Mouse (Mus musculus): Measurements from ENCODE around the gene Trdmt1. TPM values are rescaled to one million over a fixed set of nuclear protein-coding genes. Genes with fewer than 3 reads are reported as not detected.
"Not testable (repeated sequence)": the region's sequence is repeated elsewhere in the genome, so short reads cannot be mapped to it uniquely, and the experiment has no call there.

Trdmt1 gene
- total RNA-seq (2014; fragmentation: Nextera tagmentation) (7.0 and 17.3 TPM in 2 replicates), total RNA-seq (2017) (9.3 and 14.4 TPM in 2 replicates)

DNA sequence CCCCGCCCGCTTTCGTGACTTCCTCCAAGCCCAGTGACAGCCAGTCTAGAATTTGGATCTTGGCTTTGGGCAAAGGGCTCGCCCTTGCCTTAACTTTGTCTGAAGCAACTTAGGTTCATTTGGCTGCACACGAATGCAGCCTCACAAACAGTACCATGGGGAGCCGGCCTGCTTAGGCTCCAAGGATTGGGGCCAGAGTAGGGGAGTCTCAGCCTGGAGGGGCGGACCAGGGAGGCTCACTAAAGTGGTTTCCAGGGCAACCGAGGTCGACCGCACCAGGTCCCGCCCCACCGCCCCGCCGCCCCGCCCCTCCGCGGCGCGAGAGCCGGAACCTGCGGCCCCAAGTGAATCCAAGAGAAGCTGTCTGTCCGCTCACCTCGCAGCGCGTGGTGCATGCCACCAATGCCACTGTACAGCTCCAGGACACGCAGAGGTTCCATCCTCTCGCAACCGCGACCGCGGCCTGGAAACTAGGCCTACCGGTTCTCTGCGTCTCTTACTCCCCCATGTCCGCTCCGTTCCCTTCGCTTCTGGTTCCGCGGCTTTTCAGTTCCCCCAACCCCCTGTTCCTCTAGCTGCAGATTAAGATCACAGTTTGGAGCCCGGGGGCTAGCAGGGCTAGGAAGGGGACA is at the start of gene Trdmt1:
Gene Trdmt1 (minus strand): TSS at position 476 of the 632 bp plus-strand sequence.
- ATAC-seq (replicated peaks; ENCODE audit: low FRiP score, low TSS enrichment, poor library complexity, severe bottlenecking), result peak; percentile 96

DNA sequence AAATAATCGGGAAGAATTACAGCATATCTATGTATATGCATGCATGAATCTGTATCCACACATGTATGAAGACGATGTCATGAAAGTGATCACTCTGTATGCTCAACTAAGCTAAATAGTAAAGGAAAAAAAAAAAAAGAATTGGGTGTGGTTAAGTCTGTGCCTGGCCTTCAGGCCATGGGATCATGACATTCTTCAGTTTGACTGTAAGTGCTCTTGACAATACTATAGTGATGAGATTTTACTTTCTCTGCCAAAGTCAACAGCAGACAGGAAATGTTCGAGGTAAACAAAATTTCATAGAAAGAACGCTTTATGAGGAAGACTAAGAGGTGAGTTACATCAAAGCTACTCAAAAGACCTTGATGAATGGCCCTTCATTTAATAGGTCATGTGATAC is 48.9 kb upstream of the Trdmt1 start:
- no peak for ATAC-seq (replicated peaks; ENCODE audit: low FRiP score, low TSS enrichment, poor library complexity, severe bottlenecking)

DNA sequence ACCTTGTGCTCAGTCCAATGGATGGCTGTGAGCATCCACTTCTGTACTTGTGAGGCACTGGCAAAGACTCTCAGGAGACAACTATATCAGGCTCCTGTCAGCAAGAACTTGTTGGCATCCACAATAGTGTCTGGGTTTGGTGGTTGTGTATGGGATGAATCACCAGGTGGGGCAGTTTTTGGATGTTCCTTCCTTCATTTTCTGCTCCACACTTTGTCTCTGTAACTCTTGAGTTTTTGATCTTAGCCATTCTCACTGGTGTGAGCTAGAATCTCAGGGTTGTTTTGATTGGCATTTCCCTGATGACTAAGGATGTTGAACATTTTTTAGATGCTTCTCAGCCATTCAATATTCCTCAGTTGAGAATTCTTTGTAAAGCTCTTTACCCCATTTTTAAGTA is 39.3 kb upstream of the Trdmt1 start:
- not testable (repeated sequence) for ATAC-seq (replicated peaks; ENCODE audit: low FRiP score, low TSS enrichment, poor library complexity, severe bottlenecking)

DNA sequence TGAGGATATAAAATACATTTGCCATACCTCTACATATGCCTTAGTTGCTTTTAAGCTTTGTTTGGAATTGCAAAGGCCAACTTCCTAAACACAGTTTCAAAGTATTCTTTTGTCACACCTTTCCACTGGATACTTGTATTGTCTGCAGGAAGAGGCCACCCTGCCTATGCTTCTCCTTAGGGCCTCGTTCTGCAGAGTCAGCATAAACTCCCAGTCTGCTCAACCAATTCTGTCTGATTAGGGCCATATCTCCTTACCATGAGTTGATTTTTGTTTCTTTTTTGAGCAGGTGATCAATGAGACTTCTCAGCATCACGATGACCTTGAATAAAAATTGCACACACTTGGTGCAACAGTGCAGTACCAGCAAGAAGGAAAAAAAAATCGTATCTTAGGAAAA is 37.7 kb upstream of the Trdmt1 start:
- ATAC-seq (replicated peaks; ENCODE audit: low FRiP score, low TSS enrichment, poor library complexity, severe bottlenecking), result no peak

DNA sequence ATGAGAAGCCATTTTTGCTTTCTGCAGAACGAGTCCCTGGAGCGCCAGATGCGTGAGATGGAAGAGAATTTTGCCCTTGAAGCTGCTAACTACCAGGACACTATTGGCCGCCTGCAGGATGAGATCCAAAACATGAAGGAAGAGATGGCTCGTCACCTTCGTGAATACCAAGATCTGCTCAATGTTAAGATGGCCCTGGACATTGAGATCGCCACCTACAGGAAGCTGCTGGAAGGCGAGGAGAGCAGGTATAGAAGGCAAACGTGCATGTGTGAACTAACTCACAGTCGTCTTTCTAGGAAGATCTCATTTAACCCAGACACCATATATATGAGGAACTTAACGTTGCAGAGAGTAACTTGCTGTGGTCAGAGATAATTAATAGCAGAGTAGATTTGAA is 35.5 kb upstream of the Trdmt1 start:
- ATAC-seq (replicated peaks; ENCODE audit: low FRiP score, low TSS enrichment, poor library complexity, severe bottlenecking), result peak; percentile 79

DNA sequence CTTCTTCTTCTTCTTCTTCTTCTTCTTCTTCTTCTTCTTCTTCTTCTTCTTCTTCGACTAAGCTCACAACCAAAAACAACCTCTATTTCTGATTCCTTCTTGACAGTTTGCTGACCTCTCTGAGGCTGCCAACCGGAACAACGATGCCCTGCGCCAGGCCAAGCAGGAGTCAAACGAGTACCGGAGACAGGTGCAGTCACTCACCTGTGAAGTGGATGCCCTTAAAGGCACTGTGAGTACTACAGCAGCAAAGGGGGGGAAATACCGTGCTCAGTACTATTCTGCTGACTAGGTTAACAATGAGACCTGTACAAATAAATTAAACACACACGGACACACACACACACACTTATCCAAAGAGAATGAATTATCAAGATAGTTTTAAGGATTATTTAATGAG is 34.8 kb upstream of the Trdmt1 start:
- no peak for ATAC-seq (replicated peaks; ENCODE audit: low FRiP score, low TSS enrichment, poor library complexity, severe bottlenecking)

DNA sequence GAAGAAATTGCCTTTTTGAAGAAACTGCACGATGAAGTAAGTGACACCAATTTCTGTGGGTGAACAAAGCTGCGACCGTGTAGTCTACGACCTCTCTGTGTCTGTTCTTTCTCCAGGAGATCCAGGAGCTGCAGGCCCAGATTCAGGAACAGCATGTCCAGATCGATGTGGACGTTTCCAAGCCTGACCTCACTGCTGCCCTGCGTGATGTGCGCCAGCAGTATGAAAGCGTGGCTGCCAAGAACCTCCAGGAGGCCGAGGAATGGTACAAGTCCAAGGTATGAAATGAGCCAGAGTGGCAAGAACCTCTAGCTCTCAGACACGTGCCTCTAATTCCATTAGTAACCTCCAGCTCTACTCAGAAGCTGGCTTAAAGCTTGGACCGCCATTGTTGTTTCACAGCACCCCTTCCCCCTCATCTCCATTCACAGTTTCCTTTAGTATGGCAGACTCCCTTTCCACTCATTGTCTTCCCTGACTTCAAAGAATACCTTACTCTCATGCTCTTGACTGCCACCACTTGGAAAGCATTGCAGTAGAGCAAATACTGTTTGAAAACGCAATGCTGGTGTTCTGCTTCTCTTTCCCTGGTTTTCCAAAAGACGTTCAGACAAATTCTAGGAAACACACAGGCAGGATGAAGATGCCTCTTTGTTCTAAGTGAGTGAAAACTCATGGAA is 34.1 kb upstream of the Trdmt1 start:
- no peak for ATAC-seq (replicated peaks; ENCODE audit: low FRiP score, low TSS enrichment, poor library complexity, severe bottlenecking)

DNA sequence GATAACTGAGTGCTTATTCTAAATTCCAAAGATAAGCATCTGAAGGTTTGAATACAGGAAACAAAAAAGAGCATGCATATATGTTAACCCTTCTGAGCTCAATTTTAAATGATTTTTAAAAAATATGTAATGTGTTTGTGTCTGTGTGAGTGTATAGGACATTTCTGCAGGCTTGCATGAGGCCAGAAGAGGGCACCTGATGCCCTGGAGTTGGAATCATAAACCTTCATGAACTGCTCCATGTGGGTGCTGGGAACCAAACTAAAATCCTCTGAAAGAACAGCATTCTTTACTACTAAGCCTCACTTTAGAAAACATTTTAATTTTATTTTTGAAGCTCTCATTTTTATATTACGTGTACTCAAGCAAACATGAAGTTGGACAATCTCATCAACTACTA is 32.9 kb upstream of the Trdmt1 start:
- no peak for ATAC-seq (replicated peaks; ENCODE audit: low FRiP score, low TSS enrichment, poor library complexity, severe bottlenecking)

DNA sequence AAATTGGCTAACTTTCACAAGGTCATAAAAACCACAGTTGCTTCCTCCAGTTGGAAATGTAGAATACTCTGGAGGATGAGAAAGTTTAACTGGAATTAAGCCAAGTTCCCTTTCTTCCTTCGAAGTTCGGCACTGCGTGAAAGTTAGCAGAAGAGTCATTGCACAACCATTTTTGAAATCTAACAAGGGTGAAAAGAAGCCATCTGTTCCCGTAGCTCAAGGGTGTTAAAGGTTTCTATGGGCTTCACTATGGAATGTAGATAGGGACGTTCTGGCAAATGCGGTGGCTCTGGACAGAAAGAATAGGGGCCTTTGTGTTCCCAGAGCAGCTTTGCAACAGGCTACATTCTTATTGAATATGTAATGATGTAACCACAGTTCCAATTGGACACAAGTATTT is 31.5 kb upstream of the Trdmt1 start:
- ATAC-seq (replicated peaks; ENCODE audit: low FRiP score, low TSS enrichment, poor library complexity, severe bottlenecking), result no peak

DNA sequence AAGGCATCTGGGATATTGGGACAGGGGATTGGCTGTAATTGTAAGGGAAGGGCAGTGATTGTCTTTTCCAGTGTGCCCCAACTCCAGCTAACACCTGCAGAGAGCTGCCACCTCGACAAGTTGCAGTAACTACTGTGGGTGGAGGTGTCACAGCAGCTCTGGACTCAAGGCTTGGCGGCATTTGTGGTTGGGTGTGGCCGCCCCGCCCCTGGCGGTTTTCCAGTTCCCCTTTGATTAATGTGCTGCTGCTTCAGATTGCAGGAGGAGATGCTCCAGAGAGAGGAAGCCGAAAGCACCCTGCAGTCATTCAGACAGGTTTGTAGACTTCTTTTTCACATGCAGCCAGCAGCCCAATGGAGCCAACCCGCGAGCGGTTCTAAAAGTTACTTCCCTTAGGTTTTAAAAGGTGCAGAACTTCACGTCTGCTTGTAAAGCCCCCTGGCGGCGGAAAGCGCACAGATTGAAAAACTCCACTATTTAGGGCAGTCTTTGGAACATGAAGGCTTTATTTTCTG is 30.9 kb upstream of the Trdmt1 start:
- peak; percentile 33 for ATAC-seq (replicated peaks; ENCODE audit: low FRiP score, low TSS enrichment, poor library complexity, severe bottlenecking)

DNA sequence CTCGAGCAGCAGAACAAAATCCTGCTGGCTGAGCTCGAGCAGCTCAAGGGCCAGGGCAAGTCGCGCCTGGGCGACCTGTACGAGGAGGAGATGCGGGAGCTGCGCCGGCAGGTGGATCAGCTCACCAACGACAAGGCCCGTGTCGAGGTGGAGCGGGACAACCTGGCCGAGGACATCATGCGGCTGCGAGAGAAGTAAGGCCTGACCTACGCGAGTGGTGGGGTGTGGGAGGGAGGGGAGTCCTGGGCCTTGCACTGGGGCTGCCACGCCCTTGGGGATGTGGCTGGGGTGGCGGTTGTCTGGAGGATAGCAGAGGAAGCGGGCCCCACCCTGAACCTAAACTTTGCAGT is 30.3 kb upstream of the Trdmt1 start:
- peak; percentile 65 for ATAC-seq (replicated peaks; ENCODE audit: low FRiP score, low TSS enrichment, poor library complexity, severe bottlenecking)

DNA sequence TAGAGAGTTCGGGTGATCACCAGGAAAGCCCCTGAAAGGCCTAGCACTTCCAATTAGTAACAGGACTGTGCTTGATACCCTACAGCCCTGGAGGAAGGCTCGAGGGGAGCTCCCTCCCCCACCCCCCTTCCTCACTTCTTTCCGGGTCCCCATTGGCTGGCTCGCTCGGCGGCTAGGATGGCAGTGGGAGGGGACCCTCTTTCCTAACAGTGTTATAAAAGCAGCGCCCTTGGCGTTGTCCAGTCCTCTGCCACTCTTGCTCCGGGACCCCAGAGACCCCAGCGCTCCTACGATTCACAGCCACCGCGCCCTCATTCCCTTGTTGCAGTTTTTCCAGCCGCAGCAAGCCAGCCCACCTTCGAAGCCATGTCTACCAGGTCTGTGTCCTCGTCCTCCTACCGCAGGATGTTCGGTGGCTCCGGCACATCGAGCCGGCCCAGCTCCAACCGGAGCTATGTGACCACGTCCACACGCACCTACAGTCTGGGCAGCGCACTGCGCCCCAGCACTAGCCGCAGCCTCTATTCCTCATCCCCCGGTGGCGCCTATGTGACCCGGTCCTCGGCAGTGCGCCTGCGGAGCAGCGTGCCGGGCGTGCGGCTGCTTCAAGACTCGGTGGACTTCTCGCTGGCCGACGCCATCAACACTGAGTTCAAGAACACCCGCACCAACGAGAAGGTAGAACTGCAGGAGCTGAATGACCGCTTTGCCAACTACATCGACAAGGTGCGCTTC is 29.8 kb upstream of the Trdmt1 start:
- ATAC-seq (replicated peaks; ENCODE audit: low FRiP score, low TSS enrichment, poor library complexity, severe bottlenecking), result peak; percentile 64

DNA sequence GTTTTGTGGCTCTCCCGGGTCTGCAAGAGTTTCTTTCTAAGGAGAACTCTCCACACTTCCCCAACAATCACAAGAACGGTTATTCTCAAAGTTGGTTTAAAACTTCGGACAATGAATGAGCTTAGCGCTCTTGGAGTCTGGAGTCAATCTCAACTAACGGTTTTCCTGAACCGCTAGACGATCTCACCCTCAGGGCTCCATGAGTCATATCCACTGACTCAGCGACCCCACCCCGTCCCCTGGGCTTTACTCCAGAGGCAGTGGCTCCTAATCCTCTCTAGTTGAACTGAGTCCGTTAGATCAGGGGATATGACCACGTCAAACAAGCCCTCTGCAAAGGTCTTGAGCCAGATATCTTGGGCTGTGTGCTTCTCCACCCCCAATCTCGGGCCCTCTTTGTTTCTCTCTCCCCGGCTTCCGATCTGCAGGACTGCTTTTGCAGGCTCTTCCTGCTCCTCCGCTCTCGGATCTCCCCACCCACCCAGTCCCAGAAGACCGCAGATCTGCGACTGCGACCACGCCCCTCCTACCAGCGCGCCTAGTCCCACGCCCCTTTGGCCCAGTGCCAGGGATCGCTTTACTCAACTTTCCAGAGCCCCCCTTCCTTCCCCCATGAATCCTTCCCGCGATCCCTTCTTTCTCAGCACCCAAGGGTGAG is 29.1 kb upstream of the Trdmt1 start, which contains the start of gene Vim:
Gene Vim (plus strand): TSS at position 520 of the 658 bp plus-strand sequence.
- ATAC-seq (replicated peaks; ENCODE audit: low FRiP score, low TSS enrichment, poor library complexity, severe bottlenecking), result peak; percentile 69

DNA sequence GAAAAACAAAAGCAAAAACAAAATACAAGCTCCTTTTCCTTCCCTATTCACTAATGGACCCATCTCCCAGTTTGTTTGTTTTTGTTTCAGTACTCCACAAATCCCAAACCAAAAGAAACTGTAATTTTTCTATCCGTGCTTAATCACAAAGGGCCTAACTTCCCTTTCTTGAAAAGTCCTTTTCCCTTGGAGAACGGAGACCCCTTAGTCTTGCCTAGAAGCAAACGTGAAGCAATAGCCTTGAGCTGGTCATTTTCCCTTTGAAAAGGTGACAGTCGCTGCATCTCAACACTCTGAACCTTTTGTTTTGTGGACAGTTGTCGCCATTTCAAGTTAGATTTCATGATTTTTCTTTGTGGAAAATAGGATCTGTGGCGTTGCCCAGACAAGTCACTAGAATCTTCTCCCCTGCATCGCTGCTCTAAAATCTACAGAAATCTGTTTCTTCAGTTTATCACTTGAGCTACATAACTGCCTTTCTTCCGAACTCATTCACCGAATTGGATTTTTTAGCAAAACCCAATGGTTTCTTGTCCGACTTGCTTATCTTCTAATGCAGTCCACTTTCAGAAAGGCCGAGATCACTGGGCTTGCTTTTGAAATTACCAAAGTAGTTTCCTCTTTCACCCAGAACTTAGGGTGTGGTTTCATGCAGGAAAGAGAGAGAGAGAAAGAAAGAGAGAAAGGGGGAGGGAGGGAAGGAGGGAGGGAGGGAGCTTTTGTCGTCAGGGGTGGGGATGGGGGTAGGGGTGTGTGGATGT is 28.4 kb upstream of the Trdmt1 start:
- ATAC-seq (replicated peaks; ENCODE audit: low FRiP score, low TSS enrichment, poor library complexity, severe bottlenecking), result no peak

DNA sequence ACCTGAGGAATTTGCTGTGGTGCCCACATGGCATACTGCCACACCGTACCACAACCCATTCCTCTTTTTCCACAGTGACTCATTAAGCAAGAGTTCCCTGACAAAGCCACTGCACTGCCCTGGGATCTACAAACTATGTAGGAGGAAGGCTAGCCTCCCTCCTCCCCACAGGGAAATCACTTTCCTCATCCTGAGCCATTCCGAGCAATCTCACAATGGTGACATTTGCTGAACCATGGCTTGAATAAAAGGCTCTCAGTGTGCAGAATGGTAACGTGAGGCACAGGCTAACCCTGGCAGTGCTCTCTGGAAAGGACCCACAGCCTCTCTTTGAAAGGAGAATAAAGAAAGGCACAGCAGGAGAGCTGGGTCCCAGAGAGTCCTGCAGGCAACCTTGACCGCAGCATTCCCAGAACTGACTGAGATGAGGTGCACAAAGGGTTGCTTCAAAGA is 27.7 kb upstream of the Trdmt1 start:
- ATAC-seq (replicated peaks; ENCODE audit: low FRiP score, low TSS enrichment, poor library complexity, severe bottlenecking), result no peak

DNA sequence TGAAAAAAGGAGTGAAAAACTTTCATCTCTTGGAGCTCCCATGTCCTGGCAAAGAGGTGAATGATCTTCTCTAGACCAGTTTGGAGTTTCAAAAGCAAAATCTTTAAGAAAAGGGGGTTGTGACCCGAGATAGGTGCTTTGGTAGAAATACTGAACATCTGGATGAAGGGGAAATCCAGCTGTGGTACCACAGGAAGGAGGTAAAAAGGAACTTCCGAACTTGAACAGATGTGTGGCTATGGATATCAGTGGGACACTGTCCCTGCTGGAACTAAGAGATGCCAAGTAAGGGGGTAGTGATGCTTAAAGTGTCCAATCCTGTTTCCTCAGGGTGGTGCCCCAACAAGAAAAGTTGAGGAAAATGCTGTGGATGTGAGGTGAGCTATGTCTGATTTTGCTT is 25.7 kb upstream of the Trdmt1 start:
- no peak for ATAC-seq (replicated peaks; ENCODE audit: low FRiP score, low TSS enrichment, poor library complexity, severe bottlenecking)

DNA sequence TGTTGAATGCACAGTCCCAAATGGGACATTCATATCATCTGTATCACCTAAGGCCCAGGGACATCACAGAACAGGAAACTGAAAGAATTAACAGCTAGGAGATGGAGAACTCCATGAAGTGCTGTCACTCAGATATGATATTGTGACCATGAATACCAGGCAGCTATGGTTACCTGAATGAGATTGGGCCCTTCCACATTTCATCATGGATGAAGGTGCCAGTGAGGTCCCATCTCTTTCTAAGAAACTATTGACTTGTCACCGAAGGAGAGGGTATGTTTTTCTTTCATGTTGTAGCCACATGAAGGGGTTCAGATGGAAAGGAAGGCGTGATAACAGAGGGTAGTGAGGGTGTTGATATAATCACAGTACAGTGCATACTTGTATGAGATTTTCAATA is 15.9 kb upstream of the Trdmt1 start:
- ATAC-seq (replicated peaks; ENCODE audit: low FRiP score, low TSS enrichment, poor library complexity, severe bottlenecking), result no peak

DNA sequence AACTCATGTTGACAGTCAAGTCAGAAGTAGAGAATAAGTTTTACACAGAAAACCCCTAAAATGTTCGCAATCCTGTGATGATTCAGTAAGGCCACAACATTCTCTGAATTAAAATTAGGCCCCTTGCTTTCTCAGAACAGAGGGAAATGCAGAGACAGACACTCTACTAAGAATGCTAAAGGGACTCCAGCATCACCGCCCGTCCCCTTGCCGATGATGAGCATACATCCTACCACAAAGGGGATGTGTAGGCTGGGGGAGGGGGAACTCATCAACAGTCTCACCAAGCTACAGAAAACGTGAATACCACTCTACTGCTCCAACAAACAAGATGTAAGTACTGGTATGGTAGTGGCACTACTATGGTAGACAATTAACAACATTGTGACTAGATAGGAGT is 15.3 kb upstream of the Trdmt1 start:
- no peak for ATAC-seq (replicated peaks; ENCODE audit: low FRiP score, low TSS enrichment, poor library complexity, severe bottlenecking)

DNA sequence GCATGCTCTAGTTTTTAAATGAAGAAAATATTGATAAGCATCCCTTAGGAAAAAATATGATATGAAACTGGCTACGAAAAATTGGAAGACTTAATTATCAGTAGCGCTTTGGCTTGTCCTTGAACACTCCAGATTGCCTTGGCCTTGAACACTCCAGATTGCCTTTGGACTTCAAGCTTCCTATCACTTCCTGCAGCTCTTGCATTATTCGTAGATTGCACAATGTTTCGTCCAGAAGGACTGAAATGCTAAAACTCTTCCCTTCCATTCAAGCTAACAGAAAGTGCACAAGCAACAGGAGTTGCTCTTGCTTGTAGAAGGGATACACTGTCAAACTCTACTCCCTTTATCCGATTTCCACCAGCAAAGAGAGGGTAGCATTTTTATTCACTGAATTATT is 14.8 kb upstream of the Trdmt1 start:
- no peak for ATAC-seq (replicated peaks; ENCODE audit: low FRiP score, low TSS enrichment, poor library complexity, severe bottlenecking)
